Mouse (Mus musculus): ENCODE results near the gene Gm9268. TPM values are rescaled to one million over a fixed set of nuclear protein-coding genes. Genes with fewer than 3 reads are reported as not detected.
"Not testable (repeated sequence)": the region's sequence is repeated elsewhere in the genome, so short reads cannot be mapped to it uniquely, and the experiment has no call there.

The Gm9268 gene
- not detected in 2 replicates for polyA plus RNA-seq (2012; rRNA removed)

DNA sequence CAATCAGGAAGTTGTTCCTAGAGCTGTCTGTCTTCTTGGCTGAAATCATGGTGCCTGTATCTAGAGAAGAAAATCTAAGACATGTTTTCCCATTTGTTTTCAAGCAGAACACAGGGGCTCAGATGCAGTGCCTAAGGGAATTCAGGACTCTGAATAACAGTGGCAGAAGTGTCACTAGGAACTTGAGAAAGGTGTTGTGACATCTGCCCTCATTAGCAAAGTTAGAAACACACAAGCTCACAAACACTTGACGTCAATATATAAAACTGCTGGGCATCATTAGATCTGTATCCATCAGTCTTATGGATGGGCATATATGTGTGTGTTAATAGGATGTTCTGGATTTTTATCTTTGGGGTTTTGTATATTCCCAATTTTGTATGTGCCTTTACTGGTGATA is at the start of gene Gm9268:
Gene Gm9268 (plus strand): TSS at position 301 of the 400 bp plus-strand sequence.
- DNase-seq (ENCODE audit: low read depth), result not testable (repeated sequence)

DNA sequence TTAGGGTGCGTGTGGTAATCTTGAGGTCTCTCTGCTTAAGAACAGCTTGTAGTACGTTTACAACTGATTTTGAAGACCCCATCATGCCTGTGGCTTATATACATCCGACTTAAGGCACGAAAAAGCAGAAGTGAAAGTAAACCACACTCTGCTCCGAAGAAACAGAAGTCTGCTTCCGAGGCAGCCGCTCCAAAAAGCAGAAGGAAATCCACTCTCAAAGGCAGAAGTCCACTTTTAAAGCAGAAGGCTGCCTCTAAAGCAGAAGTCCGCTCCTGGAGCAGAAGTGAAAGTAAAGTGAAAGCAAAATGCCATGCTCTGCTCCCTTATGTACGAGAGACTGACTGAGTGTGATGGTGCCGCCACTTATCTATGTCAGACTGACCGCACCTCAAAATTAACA is 38.5 kb upstream of the Gm9268 start:
- DNase-seq (ENCODE audit: low read depth), result no peak

DNA sequence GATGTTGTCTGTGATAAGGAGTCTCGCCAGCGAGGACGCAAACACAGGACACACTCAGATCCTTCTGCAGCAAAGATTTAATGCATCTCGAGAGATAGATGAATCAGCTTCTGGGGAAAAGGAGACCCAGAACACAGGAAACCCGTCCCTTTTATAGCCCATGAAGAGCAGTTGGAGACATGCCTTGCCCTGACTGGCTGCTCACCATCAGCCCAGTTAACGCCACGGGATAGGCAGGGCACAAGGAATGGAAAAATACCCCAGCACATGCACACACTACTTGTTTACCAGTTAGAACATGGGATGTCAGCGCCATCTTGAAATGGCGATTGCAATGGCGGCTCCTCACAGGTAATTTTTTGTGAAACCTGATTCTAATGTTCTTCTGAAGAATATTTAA is 37.8 kb upstream of the Gm9268 start:
- DNase-seq (ENCODE audit: low read depth), result no peak

DNA sequence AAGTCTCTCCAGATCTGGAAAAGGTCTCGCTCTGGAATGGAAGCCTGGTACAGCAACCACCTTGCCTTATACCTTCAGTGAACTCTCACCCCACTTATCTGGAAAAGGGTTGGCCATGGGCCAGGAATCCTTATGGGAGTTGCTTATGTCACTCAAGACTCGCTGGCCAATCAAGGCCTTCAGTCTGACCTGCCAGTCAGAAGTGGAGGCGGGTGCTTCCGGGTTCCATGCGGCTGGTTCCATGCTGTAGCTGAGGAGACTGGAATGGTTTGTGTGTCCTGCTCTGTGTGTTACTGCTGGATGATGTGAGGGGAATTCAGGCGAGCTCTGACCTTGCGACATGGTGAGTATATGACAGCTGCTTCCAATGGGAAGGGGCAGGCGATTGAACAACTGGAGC is 59.3 kb downstream of the Gm9268 start:
- no peak for DNase-seq (ENCODE audit: low read depth)

Other genes with a start within 250 kb of the Gm9268 start
- not detected in 2 replicates for gene Vmn2r62, start 225.2 kb upstream of the Gm9268 start, polyA plus RNA-seq (2012; rRNA removed)
- gene Gm2381, start 151.5 kb upstream of the Gm9268 start, polyA plus RNA-seq (2012; rRNA removed), result not detected in 2 replicates
- not detected in 2 replicates for gene Vmn2r63, start 84.9 kb upstream of the Gm9268 start, polyA plus RNA-seq (2012; rRNA removed)
- gene Zfp936, start 95.5 kb downstream of the Gm9268 start, polyA plus RNA-seq (2012; rRNA removed), result not detected in 2 replicates

All from gonadal fat pad, adult 2 months (tissue).